Mouse (Mus musculus): ENCODE results near the gene Ggta1.

The Ggta1 gene

DNA sequence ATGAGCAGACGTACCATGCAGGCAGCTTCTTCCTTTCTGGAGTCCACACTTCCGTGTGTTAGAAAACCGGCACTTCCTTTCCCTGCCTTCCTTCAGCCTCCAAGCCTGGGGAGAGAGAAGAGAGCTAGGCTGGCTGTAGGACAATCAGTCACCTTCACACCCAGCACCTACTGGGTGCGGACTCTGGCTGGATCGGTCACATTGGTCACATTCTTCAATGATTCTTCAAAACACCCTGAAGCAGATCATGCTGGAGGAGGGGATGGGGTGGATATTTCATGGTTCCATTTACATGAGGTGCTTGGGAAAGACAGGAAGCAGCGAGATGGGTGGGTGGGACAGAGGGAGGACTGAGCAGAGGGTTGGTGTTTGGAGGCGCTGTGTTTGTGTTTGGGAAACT lies 30.5 kb upstream of the Ggta1 start:
- intact Hi-C loops (cut with DNase I) = no loop called here

GRCm38 (mm10) chr2:35491151-35491550 lies 28.1 kb upstream of the Ggta1 start:
- intact Hi-C loops (cut with DNase I) = no loop called here

DNA sequence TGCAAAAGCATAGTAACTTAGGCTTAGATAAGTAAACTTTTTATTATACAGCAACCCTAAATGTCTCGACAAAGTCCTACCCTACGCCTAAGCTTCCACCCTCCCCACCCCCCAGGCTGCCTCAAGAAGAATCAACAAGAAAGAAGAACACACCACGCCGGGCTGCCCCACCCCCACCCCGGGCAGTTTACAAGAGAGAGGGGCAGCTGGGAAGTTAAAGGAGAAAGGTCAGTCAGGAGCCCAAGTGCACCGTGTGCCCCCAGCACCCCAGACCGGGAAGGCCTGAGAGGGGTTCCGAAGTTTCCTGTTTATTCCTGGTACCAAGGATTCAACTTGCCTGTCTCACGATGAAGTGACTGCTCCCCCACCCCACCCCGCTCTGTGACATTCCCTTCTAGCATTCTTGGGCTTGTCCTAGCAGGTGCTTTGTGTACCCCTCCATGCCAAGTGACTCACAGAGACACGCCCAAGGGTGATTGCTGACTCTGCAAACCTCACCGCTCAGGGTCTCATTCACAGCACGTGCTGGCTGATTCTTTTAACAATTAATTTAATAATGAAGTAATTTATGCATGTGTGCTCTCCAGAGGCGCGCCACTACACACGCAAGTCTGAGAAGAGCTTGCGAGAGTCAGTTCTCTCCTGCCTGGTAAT lies 27.6 kb upstream of the Ggta1 start:
- intact Hi-C loops (cut with DNase I) = no loop called here

- intact Hi-C loops (cut with DNase I) = no loop called here
Observed at GRCm38 (mm10) chr2:35487700-35488099, 24.7 kb upstream of the Ggta1 start.

DNA sequence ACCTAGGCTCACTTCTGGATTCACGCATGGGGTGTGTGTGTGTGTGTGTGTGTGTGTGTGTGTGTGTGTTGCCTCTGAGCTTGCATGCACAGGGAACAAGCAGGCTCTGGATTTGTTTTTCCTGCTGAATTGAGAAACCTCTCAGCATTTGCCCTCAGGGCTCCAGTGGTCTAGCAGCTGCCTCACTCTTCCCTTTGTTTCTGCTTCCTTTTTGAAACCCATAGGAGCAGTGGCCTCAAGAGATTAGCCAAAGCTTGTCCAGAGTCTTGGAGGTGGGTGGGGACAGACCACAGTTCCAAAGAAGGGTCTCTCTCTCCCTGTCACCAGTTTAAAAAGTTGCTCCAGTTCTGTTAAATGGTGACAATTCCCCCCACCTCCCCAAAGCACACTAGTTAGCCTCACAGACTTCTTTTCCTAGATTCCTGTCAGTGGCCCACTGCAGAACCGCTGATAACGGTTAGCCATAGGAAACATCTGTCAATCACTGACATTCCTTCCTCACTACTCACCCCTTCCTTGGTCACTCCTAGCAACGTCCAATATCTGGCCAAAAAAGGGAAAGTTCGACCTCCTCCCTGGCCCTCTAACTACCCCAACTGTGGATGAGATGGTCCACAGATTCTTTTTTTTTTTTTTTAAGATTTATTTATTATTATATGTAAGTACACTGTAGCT lies 24.1 kb upstream of the Ggta1 start:
- intact Hi-C loops (cut with DNase I) = no loop called here

DNA sequence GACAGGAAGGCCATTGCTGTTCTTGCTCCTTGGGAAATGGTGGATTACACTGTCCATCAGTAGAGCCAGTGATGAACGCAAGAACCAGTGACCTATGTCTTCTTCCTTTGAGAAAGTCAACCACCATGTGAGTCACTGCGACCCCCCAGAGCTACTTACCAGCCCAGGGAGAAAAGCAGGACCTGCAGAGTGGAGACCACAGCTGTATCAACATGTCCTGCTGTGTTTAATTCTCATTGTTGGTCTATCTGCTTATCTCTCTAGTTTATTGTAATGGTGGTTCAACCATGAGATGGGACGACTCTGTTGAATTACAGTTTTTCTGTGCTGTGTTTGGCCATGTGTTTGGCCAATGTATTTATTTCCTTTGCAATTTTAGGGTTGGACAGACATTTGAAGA lies 21.1 kb upstream of the Ggta1 start:
- intact Hi-C loops (cut with DNase I) = no loop called here

DNA sequence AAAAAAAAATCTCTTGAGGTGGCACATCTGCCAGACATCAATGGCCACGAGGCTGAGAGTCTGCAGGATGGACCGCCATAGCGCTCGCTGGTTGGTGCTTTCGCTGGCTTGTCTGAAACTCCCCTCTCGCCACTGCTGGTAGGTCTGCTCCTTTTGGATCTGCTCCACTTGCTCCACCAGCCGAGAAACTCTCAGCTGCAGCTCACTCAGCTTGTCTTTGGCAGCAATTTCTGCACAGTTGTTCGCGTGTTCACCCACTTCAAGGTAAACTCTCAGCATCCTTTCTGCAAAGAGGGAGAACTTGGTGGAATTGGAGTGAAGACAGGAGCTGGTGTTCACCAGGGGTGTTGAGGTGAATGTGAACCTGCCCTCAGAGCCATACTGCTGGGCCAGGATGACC lies 20.4 kb upstream of the Ggta1 start:
- intact Hi-C loops (cut with DNase I) = no loop called here

DNA sequence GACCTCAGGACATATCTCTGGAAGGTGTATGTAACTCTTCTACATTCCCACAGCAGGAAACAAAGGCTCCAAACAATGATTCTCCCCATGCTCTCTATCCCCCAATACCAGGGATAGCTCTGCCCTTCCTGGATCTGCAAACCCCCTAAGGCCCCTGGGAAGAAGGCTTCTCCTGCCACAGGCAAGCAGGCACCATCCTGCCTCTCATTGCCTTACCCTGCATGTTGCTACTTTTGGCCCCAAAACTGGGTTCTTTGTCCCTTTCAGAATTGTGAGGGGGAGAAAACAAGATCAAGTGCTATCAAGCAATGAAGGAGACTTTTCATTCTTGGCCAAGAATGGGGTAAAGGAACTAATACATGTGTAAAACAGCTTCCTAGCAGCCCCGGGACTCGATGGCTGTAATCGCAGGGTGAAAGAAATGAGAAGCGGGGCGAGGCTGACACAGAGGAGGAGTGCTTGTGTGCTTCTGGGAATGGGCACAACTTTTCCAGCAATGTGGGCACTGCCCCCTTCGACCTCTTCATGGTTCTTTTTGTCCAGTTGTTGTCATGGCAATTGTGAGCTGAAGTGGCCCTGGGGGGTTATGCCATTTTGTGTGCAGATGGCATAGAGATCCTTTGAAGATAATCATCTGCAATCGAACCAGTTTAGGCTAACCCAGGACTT lies 18.4 kb upstream of the Ggta1 start:
- intact Hi-C loops (cut with DNase I) = no loop called here

GRCm38 (mm10) chr2:35480073-35480472 lies 17.0 kb upstream of the Ggta1 start:
- intact Hi-C loops (cut with DNase I) = no loop called here

DNA sequence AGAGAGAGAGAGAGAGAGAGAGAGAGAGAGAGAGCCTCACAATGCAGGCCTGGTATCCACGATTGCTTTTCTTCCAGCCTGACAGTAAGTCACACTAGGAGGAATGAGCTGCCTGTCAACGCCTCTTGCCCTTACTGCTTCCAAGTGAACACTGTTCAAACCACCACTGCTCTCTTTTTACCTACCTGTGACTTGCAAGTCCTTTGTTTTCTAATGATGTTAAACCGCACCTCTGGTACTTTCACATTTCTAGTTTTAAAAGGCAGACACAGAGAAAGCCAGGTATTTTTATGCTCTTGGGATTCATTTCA lies 15.7 kb upstream of the Ggta1 start:
- intact Hi-C loops (cut with DNase I) = loop anchor here (10.0 kb wide), 1 partner anchor 54 kb away; no protein-coding TSS in a partner anchor

- intact Hi-C loops (cut with DNase I) = loop anchor here (10.0 kb wide), 1 partner anchor 53 kb away; no protein-coding TSS in a partner anchor
Observed at GRCm38 (mm10) chr2:35477999-35478811, 15.2 kb upstream of the Ggta1 start.

DNA sequence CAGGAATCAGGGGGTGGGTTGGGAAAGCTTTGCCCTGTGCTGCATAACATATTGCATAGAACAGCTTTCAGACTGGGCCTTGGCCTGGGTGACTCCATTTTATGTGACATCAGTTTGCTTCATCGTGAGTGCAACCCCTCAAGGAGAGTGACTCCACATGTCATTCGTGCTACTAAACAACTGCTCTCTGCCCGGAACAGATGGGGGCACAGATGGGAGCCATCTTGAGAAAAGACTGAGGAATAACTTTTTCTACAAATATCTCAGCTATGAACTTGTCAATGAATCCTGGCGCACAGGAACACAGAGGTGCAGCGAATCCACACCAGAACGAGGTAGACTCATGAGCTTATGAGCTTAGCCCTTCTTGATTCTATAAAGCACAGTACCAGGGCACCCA lies 14.3 kb upstream of the Ggta1 start:
- intact Hi-C loops (cut with DNase I) = loop anchor here (10.0 kb wide), 1 partner anchor 53 kb away; no protein-coding TSS in a partner anchor

GRCm38 (mm10) chr2:35474916-35475315 lies 11.9 kb upstream of the Ggta1 start:
- intact Hi-C loops (cut with DNase I) = loop anchor here (10.0 kb wide), 1 partner anchor 50 kb away; no protein-coding TSS in a partner anchor

DNA sequence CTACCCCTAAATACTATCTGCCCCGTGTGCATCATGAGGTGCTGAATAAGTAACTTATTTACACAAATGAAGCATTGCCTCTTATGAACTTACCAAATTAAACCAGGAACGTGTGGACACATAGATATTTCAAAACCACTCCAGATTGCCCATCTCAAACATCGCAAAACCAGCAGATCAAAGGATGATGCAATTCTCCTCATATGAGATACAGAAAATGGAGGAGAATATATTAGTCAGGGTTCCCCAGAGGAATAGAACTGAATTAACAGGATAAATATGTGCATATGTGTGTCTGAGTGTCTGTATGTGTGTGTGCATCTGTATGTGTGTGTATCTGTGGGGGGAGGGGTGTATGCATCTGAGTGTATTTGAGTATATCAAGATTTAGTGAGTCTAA lies 6.2 kb upstream of the Ggta1 start:
- intact Hi-C loops (cut with DNase I) = no loop called here

GRCm38 (mm10) chr2:35468276-35468675 lies 5.2 kb upstream of the Ggta1 start:
- intact Hi-C loops (cut with DNase I) = no loop called here

DNA sequence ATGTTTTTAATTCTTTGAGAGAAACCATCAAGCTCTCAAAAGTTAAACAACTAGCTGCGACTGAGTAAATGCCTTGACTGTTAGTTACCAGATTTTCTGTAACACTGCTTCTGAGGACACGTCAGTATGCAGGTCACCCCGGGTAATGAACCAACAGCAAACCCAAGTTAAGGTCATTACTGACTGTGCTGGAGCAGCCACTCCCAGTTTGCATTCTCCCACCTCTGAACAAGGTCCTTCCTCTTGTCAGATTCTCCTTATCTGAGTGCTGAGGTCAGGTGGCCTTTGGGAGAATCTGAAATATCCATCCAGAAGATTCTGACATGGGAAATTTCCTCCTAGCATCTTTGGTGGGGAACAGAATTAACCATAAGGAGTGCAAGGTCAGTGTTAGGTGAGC lies 4.8 kb upstream of the Ggta1 start:
- intact Hi-C loops (cut with DNase I) = no loop called here

DNA sequence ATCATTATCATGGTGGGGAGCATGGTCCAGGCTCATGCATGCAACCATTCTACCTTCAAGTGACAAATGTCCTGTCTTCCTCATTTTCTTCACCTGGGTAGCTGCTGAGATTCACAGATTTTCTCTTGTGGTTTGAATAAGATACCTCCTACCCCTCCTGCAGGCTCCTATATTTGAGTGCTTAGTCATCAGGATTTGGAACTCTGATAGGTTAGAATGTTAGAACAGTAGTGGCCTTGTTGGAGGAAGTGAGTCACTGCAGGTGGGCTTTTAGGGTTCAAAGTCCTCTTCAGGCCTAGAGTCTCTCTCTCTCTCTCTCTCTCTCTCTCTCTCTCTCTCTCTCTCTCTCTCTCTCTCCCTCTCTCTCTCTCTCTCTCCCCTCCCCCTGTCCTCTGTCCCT lies 2.6 kb upstream of the Ggta1 start:
- intact Hi-C loops (cut with DNase I) = no loop called here

DNA sequence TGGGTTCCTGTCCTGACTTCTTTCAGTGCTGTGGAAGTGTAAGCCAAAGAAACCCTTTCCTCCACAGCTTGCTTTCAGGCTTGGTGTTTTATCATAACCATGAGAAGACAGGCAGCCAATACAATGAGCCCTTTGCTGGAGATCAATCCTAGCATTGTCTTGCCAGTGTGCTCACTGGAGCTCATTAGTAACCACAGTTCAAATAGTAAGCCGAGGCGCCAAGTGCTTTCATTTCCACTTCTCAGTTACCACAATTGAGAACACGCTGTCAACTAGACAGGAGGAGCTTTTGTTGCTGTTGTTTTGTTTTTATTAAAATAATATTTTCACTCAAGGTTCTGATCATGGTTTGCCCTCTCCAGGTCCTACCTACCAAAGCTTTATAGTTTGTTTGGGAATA lies 1.5 kb upstream of the Ggta1 start:
- intact Hi-C loops (cut with DNase I) = no loop called here

DNA sequence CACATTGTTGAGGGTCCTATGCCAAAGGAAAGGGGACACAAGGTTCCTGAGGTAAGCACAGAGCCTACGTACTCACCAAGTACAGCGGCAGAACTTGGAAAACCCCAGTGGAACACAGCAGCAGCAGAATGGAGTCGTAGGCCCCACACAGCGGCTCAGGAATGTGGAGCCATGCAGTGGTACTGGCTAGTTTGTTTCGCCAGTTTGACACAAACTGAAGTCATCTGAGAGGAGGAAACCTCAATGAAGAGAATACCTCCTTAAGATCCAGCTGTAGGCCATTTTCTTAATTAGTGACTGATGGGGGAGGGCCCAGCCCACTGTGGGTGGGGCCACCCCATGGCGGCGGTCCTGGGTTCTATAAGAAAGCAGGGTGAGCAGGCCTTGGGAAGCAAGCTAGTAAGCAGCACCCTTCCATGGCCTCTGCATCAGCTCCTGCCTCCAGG lies 1.1 kb upstream of the Ggta1 start:
- intact Hi-C loops (cut with DNase I) = no loop called here

DNA sequence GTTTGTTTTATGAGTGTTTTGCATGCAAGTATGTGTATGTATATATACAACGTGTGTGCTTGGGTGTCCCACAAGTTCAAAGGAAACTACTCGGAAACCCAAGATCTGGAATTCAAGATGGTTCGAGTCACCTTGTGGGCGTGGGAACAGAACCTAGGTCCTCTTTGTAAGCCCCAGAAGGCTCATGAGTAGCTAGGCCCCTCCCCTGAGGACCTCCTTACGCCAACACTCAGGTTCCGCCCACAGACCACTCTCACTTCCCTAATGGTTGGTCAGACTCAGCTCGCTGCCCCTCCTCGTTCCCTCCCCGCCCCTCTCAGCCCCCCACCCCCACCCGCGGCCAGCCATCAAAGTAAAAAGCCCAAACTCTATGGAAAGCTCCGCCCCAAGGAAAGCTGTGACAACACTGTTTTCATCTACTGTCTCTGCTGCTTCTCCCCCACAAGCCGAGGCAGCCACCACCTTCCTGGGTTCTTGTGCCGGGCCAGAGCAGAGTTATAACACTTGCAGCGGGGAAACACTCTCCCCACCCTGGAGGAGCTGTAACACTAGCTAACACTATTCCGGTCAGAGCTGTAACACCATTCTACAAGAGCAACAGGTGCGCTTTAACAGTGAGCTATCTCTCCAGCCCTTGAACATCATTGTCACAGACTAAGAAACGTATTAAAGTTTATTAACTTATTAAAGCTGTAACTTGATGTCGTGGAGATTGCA lies 499 bp upstream of the Ggta1 start:
- intact Hi-C loops (cut with DNase I) = no loop called here
